Mouse (Mus musculus) embryo, embryonic 11 days (tissue): ENCODE results near the gene Sptb.

Source experiments
- DNase-seq: peaks from one replicate; pipeline ENCODE4 v3.0.0-alpha.2; 2015

Gene Sptb

DNA sequence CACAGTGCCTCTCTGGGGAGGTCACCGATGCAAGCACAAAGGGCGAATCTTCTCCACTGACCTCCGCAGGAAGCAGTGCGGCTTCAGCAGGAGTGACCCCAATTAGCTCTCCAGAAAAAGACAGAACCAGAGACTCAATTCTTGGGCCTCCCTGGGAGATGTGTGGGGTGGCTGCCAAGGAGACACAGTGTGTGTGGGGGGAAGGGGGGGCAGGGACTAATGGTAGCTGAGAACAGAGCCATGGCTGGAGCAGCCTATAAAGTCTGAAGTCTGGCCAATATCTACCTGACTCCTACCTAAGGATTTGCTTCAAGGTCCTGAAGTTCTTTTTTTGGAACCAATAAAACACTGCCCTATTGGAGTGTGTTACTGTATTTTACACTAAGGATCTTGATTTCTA lies 105.8 kb downstream of the Sptb start:
- DNase-seq, result no peak

GRCm38 (mm10) chr12:76603779-76604178 lies 106.6 kb downstream of the Sptb start:
- no peak for DNase-seq

DNA sequence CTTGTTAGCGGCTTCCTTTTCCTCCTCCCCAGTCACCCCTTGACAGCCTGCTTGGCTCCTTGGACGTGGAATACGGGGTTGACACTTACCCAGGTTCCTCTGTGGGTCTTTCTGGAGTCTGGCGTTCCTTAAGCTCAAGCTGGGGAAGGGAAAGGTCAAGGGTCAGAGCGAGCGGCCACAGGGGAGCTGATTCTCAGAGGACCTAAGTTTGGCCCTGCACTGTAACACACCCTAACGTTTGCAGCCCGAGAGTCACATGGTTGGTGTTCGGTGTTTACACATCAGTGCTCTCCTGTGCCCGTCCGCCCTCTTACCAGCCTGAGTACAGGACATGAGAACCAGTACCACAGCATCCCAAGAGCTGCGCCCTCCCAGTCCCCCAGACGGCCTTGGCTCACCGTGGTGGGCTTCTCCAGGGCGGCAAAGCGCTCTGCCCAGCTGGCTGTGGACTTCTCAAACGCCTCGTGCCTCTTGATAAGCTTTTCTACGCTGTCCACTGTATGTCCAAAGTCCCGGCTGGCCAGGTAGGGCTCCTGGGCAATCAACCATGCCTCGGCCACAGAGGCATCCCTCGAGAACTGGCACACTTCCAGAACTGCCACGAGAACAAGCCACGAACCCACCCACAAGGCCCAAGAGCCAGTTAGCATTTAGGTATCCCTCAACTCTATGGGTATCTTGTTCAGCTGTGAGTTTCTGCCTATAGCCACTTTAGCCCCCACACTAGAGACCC lies 112.0 kb downstream of the Sptb start:
- no peak for DNase-seq

DNA sequence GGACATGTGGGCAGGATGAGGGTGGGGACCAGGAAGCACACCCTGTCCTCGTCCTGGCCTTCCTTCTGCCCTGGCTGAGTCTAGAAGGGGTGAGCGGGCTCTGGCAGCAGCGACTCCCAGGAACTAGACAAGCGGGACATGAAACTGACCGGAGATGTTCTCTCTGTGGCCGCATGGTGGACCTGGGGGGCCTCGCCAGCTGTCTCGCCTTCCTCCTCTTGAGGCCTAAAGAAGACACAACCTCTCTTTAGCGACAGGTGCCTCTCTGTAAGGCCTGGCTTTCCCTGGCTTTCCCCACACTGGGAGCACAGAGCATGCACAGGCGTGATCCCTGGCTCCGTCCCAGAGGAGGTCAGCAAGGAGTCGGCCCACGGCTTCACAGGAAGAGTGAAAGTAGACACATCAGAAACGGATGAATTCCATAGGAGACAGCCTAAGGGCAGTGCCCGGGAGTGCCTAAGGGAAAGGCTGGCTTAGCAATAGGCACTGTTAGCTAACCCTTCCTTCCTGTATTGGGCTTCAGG lies 112.7 kb downstream of the Sptb start:
- DNase-seq, result no peak

DNA sequence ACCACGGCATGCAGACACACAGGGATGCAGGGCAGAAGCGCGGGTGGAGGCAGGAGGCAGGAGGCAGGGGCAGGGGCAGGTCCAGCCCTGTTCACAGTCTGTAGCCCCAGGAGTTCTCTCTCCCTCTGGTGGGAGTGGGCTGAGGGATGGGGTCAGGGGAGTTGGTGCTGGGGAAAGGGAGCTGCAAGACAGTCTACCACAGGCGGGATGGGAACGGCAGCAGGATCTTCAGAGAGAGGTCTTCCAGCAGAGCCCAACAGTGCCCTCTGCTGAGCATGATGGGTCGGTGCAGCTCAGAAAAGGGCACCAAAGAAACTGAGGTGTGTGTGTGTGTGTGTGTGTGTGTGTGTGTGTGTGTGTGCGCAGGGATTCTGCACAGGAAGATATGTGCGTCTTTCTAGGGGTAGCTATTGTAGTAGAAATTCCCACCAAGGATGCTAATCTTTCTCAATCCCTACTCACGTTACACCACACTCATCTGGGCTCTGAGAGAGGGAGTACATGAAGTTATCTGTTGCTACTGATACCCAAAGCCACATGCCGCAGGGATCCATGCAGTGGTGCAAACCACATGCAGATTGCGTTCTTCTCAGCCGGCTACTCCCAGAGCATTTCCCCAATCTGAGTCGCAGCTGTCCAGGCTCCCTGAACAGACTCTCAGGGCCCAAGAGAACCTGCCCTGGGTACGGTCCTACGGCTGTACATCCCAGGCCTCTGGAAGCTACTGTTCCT lies 113.9 kb downstream of the Sptb start:
- DNase-seq, result peak; percentile 80

DNA sequence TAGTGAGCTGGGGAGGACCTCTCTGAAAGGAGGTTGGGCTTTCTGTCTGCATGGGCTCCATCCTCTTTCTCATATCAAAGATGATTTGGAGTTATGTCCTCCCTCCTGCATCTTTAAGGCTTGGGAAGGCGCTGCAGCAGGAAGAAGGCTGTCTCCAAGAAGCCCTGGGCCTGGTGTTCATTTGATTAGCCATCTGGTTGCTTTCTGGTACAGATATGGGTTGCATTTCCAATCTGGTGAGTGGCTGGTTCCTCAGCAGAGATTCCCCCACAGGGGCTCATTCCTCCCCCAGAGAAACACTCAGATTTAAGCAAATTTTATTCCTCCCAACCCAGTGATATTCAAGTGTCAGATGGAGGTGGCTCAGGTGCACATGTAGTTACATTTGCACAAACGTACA lies 114.5 kb downstream of the Sptb start:
- no peak for DNase-seq

GRCm38 (mm10) chr12:76594556-76594955 lies 115.8 kb downstream of the Sptb start:
- DNase-seq, result no peak

DNA sequence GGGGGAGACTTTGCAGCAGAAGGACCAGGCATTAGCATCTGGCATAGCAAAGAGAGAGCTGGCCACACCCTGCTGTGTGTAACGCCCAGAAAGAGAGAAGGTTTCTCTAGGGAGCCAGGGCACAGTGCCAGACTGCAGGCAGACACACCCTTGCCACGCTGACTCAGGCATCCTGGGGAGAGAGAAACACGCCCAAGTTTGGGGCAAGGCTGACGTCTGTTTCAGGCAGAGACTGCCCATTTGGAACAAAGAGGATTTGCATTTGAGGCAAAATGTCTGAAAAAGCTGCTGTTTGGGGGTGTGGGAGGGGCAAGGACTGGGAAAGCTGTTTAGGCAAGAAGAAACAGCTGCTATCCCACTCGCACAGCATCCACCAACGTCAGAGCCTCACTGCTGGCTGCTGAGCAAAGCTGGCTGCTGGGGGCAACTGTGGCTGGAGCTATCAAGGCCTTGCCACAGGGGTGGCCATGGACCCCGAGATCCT lies 116.5 kb downstream of the Sptb start:
- no peak for DNase-seq

DNA sequence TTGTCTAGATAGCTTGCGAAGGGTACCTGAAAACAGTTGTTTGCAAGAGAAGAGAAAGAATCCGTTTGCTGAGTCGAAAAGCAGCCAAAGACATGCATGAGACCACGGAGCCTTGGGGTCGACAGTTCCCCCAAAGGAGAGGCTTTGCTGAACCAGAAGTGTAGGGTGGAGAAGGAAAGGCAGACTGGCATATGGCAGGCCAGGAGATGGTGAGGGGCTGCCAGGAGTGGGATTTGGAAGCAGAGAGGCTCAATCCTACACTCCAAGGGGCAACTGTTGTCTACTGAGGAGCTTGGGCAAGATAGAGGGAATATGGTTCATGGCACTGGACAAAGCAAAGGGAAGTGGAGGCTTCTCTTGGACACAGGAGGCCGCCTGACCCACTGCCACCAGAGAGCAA lies 117.1 kb downstream of the Sptb start:
- no peak for DNase-seq

GRCm38 (mm10) chr12:76592213-76592612 lies 118.1 kb downstream of the Sptb start:
- DNase-seq, result peak; percentile 82

GRCm38 (mm10) chr12:76591037-76591436 lies 119.3 kb downstream of the Sptb start:
- DNase-seq, result no peak

DNA sequence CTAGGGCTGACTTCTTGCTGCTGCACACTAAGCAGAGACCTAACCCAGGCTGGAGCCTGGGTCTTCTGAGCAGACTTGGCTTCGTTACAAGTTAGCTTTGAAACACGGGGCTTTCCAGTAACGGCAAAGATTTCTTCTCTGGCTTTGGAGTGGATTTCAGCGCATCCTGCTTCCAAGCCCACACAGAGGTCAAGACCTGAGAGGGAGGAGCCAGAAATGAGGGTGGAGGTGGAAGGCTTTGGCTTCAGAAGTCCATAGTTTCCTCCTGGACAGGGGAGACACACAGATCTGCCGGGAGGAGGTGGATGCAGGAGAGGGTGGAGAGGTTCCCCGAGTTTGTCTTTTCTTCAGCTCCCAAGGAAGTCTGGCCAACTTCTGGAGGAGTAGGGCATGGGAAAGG lies 120.8 kb downstream of the Sptb start:
- DNase-seq, result no peak

GRCm38 (mm10) chr12:76587357-76587756 lies 123.0 kb downstream of the Sptb start:
- DNase-seq, result no peak

DNA sequence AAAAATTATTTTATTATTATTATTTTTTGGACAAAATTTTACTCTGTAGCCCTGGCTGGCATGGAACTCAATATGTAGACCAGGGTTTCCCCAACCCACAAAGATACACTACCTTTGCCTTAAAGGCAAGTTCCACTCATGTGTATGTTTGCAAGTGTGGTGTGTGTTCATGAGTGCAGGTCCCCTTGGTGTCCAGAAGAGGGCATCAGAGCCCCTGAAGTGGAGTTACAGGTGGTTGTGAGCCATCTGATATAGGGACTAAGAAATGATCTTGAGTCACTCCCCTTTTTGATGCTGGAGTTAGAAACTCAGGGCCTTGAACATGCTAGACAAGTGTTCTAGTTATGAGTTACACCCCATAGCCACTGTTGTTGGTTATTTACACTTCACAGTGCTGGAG lies 125.3 kb downstream of the Sptb start:
- no peak for DNase-seq

DNA sequence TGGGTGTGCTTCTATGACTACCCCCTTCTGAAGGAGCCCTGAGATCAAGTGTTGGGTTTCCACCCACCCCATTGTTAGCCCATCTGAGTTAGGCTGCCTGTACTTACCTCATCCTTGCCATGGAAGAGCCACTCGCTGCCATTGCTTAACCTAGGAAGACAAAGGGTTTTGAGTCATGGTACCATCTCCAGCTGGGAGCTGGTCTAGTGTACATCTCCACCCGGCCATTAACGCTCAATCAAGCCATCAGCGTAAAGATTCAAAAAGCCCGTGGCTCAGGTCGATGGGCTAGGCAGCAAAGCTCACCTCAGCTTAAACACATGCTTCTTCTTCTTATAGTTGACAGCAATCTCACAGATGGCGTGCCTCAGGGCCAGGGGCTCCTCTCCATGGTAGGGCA lies 126.9 kb downstream of the Sptb start:
- no peak for DNase-seq

DNA sequence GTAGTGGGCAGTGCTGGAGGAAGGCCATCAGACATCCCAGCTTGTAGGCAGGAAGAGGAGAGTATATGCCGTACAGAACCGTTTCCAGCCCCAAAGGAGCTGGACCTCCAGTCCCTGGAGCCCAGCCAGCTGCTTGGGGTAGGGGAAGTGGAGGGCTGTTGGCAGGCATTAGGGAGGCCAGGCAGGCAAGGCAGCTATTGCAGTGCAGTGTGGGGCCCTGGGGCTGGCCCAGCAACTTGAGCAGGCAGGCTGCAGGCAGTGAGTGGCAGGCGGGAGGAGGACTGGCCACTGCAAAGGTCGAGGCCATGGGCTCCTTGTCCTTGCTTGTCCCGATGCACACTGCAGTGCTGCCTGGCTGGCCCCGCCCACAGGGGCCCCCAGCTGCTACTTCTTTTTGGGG lies 127.5 kb downstream of the Sptb start:
- peak; percentile 31 for DNase-seq

DNA sequence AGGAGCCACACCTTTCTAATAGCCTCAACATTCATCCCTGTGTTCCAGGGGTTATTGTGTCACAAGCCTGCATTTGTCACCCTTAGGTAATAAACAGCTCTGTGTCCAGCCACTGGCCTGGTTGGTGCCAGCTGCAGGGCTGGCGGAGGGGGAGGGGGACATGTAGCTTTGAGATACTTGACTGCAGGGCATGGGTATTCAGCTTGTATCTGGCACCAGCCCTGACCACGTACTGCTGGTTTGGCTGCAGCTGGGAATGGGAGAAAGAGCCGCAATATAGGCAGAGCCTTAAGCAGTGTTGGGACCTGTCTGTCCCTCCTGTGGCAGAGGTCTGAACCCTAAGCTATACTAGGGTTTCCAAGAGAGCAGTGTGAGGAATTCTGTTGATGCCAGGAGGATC lies 128.2 kb downstream of the Sptb start:
- DNase-seq, result no peak

GRCm38 (mm10) chr12:76579806-76580205 lies 130.5 kb downstream of the Sptb start:
- DNase-seq, result no peak

DNA sequence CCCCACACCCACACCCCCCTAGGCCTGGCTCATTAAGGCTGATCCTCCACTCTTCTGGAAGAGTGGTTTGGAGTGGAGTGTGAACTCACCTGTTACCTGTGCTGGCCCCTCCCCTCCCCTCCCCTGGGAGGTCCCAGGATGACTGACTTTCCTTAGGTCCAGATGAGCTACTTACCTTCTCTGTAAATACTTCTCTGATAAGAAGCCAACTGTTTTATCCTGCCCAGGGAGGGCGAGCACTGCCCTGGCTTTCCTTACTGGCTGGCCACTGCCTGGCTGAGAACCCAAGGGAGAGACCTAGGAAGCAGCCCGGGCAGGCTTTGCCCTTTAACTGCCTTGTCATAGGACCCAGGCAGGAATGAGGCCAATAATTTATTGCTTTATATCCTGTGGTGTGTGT lies 131.9 kb downstream of the Sptb start:
- DNase-seq, result no peak

- no peak for DNase-seq
These were observed 132.5 kb downstream of the Sptb start for GRCm38 (mm10) chr12:76577858-76578257.

- no peak for DNase-seq
These were observed 133.5 kb downstream of the Sptb start for GRCm38 (mm10) chr12:76576806-76577205.

DNA sequence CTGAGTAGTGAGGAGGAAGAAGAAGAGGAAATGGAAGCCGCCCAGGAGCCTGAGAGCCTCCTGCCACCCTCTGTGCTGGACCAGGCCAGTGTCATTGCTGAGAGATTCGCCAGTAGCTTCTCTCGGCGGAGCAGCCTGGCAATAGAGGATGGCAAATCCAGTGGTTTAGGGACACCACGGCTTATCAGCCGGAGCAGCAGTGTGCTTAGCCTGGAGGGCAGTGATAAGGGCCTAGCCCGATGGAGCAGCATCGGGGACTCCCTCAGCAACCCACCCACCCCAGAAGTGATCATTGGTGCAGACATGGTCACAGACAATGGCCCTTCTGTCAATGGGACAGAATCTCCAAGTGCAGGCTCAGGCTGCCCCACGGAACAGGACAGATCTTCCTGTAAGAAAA lies 134.3 kb downstream of the Sptb start:
- DNase-seq, result no peak

DNA sequence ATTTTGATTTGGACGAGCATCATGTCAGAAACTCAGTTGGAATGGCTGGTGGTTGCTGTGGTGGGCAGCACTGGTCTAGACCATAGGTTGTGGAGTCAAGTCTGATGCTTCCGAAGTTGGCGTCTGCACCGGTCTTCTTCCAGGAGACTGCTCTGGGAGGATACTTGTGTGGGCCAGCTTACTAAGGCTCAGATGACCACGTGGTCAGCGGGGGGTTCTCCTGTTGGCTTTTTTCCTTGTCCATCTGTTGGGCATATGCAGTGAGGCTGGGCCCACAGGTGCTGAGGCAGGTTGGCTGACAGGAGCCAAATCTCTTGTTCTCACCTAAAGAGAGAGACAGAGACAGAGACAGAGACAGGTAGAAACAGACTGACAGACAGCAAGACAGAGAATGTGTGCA lies 135.5 kb downstream of the Sptb start:
- no peak for DNase-seq

GRCm38 (mm10) chr12:76573381-76573780 lies 137.0 kb downstream of the Sptb start:
- DNase-seq, result no peak
